Mouse (Mus musculus): ENCODE data around the gene Gfod1. TPM values are rescaled to one million over a fixed set of nuclear protein-coding genes. Genes with fewer than 3 reads are reported as not detected.

The Gfod1 gene
- total RNA-seq, 1 experiment, result 4.8 TPM

DNA sequence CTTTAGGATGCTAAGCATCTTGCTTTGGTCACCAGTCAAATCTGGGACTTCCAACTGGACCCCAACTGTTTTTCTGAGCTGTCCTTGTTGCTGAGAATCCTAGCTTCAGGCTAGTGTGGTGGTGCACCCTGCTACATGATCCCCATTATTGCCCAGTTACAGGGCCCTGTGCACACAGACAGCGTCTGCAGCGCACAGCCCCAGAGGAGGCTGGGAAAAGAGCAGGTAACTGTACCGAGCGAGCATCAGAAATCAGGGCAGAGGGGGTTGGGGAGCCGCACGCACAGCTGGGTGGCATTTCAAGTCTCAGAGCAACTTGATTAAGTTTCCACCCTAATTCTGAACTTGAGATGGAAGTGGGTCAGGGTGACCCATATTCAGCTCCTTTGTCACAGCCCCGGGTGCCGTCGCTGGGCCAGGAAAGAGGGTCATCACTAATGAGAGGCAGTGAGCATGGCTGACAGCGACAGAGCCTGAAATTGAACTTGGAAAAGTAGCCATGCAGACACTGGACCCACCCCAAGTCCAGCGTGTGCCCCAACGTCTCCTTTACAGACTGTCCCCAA lies 97.8 kb downstream of the Gfod1 start:
- in situ Hi-C loops (cut with MboI; ENCODE audit: low sequenced_read_pairs in 2 of 2, unreplicated experiment in 2 of 2), result loop anchor here in 1 of 2 experiments (10.0 kb wide), 1 partner anchor 119 kb away; no protein-coding TSS in a partner anchor
- Histone ChIP-seq H3K4me1 (ENCODE audit: control insufficient read depth in 2 of 2, insufficient read depth in 2 of 2, low read length in 2 of 2, poor library complexity in 1 of 2) (peaks cover 0 to 26% of the 10 kb centered on the region in 2 experiments; a peak in 3 of 4 replicates), H3K27ac (ENCODE audit: insufficient read depth, low read depth, low read length, poor library complexity, severe bottlenecking) (no peak overlapping the region), H3K9ac (ENCODE audit: insufficient read depth, low read depth, low read length, poor library complexity, severe bottlenecking) (no peak overlapping the region), H3K36me3 (ENCODE audit: control insufficient read depth, insufficient read depth, low read length, poor library complexity, severe bottlenecking) (peaks cover 4% of the 10 kb centered on the region; the same call in 1 of the 2 replicates), H3K9me3 (ENCODE audit: control insufficient read depth, insufficient read depth, low read depth, low read length) (no peaks in the 10 kb centered on the region), H3K4me3 (ENCODE audit: insufficient read depth in 1 of 2, low read depth in 1 of 2, low read length in 2 of 2, poor library complexity in 1 of 2, severe bottlenecking in 1 of 2) (no peak overlapping the region)
- no peak for DNase-seq (ENCODE audit: low read depth, low spot score)
- TF ChIP-seq HCFC1 (IDR thresholded peaks at IDR 0.05; ENCODE audit: borderline replicate concordance, insufficient read depth, low read length) (no peak), CHD2 (IDR thresholded peaks at IDR 0.05; ENCODE audit: low read depth, low read length) (no peak), ZC3H11A (IDR thresholded peaks at IDR 0.05; ENCODE audit: borderline replicate concordance, low read depth, low read length) (no peak), MAFK (IDR thresholded peaks at IDR 0.05; ENCODE audit: insufficient read depth, low read depth, low read length) (no peak), ZNF384 (IDR thresholded peaks at IDR 0.05; ENCODE audit: low read depth, low read length) (no peak)

DNA sequence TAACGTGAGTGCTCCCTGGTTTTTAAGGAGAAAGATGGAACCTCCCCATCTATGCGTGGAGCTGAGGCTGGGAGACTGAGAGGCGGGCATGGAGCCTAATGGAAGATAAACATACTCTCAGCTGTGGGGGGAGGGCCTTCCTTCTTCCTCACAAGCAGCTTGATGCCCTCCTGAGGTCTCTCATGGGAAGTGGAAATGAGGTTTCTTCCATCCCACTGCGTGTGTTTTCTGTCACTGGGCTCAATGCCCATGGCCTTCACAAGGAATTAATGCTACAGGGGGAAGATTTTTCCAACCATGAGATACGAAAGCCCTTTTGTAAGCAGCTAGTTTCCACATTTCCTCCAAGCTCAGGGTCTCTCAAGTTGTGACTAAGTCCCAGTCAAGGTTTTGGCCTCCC lies 100.3 kb downstream of the Gfod1 start:
- Histone ChIP-seq H3K9ac (ENCODE audit: insufficient read depth, low read depth, low read length, poor library complexity, severe bottlenecking) (no peak overlapping the region), H3K36me3 (ENCODE audit: control insufficient read depth, insufficient read depth, low read length, poor library complexity, severe bottlenecking) (peaks cover 7% of the 10 kb centered on the region; the same call in 1 of the 2 replicates), H3K9me3 (ENCODE audit: control insufficient read depth, insufficient read depth, low read depth, low read length) (no peaks in the 10 kb centered on the region), H3K4me1 (ENCODE audit: control insufficient read depth in 2 of 2, insufficient read depth in 2 of 2, low read length in 2 of 2, poor library complexity in 1 of 2) (peaks cover 5 to 29% of the 10 kb centered on the region in 2 experiments; a peak in 3 of 4 replicates), H3K27ac (ENCODE audit: insufficient read depth, low read depth, low read length, poor library complexity, severe bottlenecking) (no peak overlapping the region), H3K4me3 (ENCODE audit: insufficient read depth in 1 of 2, low read depth in 1 of 2, low read length in 2 of 2, poor library complexity in 1 of 2, severe bottlenecking in 1 of 2) (no peak overlapping the region)
- in situ Hi-C loops (cut with MboI; ENCODE audit: low sequenced_read_pairs in 2 of 2, unreplicated experiment in 2 of 2), result loop anchor here in 1 of 2 experiments (10.0 kb wide), 1 partner anchor 121 kb away; no protein-coding TSS in a partner anchor
- TF ChIP-seq MAFK (IDR thresholded peaks at IDR 0.05; ENCODE audit: insufficient read depth, low read depth, low read length) (no peak), ZNF384 (IDR thresholded peaks at IDR 0.05; ENCODE audit: low read depth, low read length) (no peak)
- DNase-seq (ENCODE audit: low read depth, low spot score), result no peak

DNA sequence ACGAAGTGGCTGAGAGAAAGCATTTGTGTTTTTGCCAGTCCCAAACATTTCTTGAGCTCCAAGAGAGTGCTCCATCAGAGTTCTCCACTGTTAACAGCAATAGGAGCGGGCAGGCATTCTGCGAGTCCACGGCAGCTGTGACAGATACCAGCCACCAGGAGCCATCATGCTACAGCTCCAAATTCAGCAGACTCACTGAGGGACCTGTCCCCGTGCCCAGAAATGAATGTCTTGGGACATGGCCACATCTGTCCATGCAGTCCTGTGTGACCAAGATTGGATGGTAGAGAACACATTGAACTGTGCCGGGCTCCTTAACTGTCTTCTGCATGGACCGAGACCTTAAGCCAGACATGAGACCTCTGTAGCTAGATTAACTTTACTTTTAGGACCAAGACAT lies 100.7 kb downstream of the Gfod1 start:
- Histone ChIP-seq H3K36me3 (ENCODE audit: control insufficient read depth, insufficient read depth, low read length, poor library complexity, severe bottlenecking) (peaks cover 7% of the 10 kb centered on the region; the same call in 1 of the 2 replicates), H3K27ac (ENCODE audit: insufficient read depth, low read depth, low read length, poor library complexity, severe bottlenecking) (no peak overlapping the region), H3K9ac (ENCODE audit: insufficient read depth, low read depth, low read length, poor library complexity, severe bottlenecking) (no peak overlapping the region), H3K4me3 (ENCODE audit: insufficient read depth in 1 of 2, low read depth in 1 of 2, low read length in 2 of 2, poor library complexity in 1 of 2, severe bottlenecking in 1 of 2) (no peak overlapping the region), H3K4me1 (ENCODE audit: control insufficient read depth in 2 of 2, insufficient read depth in 2 of 2, low read length in 2 of 2, poor library complexity in 1 of 2) (peaks cover 5 to 27% of the 10 kb centered on the region in 2 experiments; a peak in 3 of 4 replicates), H3K9me3 (ENCODE audit: control insufficient read depth, insufficient read depth, low read depth, low read length) (no peaks in the 10 kb centered on the region)
- no peak for DNase-seq (ENCODE audit: low read depth, low spot score)
- in situ Hi-C loops (cut with MboI; ENCODE audit: low sequenced_read_pairs in 2 of 2, unreplicated experiment in 2 of 2), result loop anchor here in 1 of 2 experiments (10.0 kb wide), 1 partner anchor 122 kb away; no protein-coding TSS in a partner anchor
- no peak for TF ChIP-seq ZC3H11A (IDR thresholded peaks at IDR 0.05; ENCODE audit: borderline replicate concordance, low read depth, low read length)

GRCm38 (mm10) chr13:43202351-43202750 lies 101.6 kb downstream of the Gfod1 start:
- peaks cover 5 to 24% of the 10 kb centered on the region in 2 experiments; a peak in 3 of 4 replicates for H3K4me1 ChIP-seq (ENCODE audit: control insufficient read depth in 2 of 2, insufficient read depth in 2 of 2, low read length in 2 of 2, poor library complexity in 1 of 2)
- no peak for DNase-seq (ENCODE audit: low read depth, low spot score)
- in situ Hi-C loops (cut with MboI; ENCODE audit: low sequenced_read_pairs in 2 of 2, unreplicated experiment in 2 of 2), result loop anchor here in 1 of 2 experiments (10.0 kb wide), 1 partner anchor 122 kb away; no protein-coding TSS in a partner anchor
- no peak overlapping the region for H3K9ac ChIP-seq (ENCODE audit: insufficient read depth, low read depth, low read length, poor library complexity, severe bottlenecking)
- no peak overlapping the region for H3K4me3 ChIP-seq (ENCODE audit: insufficient read depth in 1 of 2, low read depth in 1 of 2, low read length in 2 of 2, poor library complexity in 1 of 2, severe bottlenecking in 1 of 2)
- H3K9me3 ChIP-seq (ENCODE audit: control insufficient read depth, insufficient read depth, low read depth, low read length), result no peaks in the 10 kb centered on the region
- H3K27ac ChIP-seq (ENCODE audit: insufficient read depth, low read depth, low read length, poor library complexity, severe bottlenecking), result no peak overlapping the region
- H3K36me3 ChIP-seq (ENCODE audit: control insufficient read depth, insufficient read depth, low read length, poor library complexity, severe bottlenecking), result peaks cover 7% of the 10 kb centered on the region; the same call in 1 of the 2 replicates
- no peak for TF ChIP-seq ZNF384 (IDR thresholded peaks at IDR 0.05; ENCODE audit: low read depth, low read length)
- no peak for TF ChIP-seq MAFK (IDR thresholded peaks at IDR 0.05; ENCODE audit: insufficient read depth, low read depth, low read length)
- TF ChIP-seq ZC3H11A (IDR thresholded peaks at IDR 0.05; ENCODE audit: borderline replicate concordance, low read depth, low read length), result no peak
- no peak for TF ChIP-seq HCFC1 (IDR thresholded peaks at IDR 0.05; ENCODE audit: borderline replicate concordance, insufficient read depth, low read length)
- no peak for TF ChIP-seq CHD2 (IDR thresholded peaks at IDR 0.05; ENCODE audit: low read depth, low read length)

Data from ES-E14 (cell line).